Mouse (Mus musculus) brain, embryonic 14.5 days (tissue): ENCODE results near the gene Ttc23.

ENCODE experiments used
- CTCF ChIP-seq: fragments of 200-500 bp; IDR thresholded peaks from 2 replicates; pipeline ENCODE4 v1.5.1; 2012; ENCODE audit warnings: inconsistent platforms, mild to moderate bottlenecking, moderate library complexity, borderline replicate concordance; ENCODE audit not compliant: insufficient read depth, insufficient read length; ENCODE audit errors: extremely low read depth
- POLR2A ChIP-seq: fragments of 200-500 bp; IDR thresholded peaks from 2 replicates; pipeline ENCODE4 v1.6.1; 2012; ENCODE audit warnings: mild to moderate bottlenecking, inconsistent platforms, borderline replicate concordance; ENCODE audit not compliant: poor library complexity, insufficient read depth, insufficient read length, severe bottlenecking; ENCODE audit errors: extremely low read depth

GRCm38 (mm10) chr7:67626671-67627070, 20.5 kb upstream of the Ttc23 start:
- TF ChIP-seq POLR2A: no peak
- no peak for TF ChIP-seq CTCF
